Mouse (Mus musculus) bone marrow, adult 2 months (tissue): ENCODE data around the gene Tmem63a.

Experiments
- CTCF ChIP-seq: fragments of 200-500 bp; IDR thresholded peaks from 2 replicates; pipeline ENCODE4 v1.5.1; 2011; ENCODE audit warnings: low read length, control low read depth; ENCODE audit not compliant: control insufficient read depth, insufficient read depth
- POLR2A ChIP-seq: fragments of 200-500 bp; IDR thresholded peaks from 2 replicates; pipeline ENCODE4 v1.6.1; 2011; ENCODE audit warnings: low read depth, mild to moderate bottlenecking, control low read depth, low read length, borderline replicate concordance; ENCODE audit not compliant: control insufficient read depth

GRCm38 (mm10) chr1:180990671-180991070 is 48.5 kb downstream of the Tmem63a start:
- no peak for TF ChIP-seq CTCF
- no peak for TF ChIP-seq POLR2A
